Mouse (Mus musculus): ENCODE results near the gene Fam102b. TPM values are rescaled to one million over a fixed set of nuclear protein-coding genes. Genes with fewer than 3 reads are reported as not detected.

Fam102b gene
- polyA plus RNA-seq, 1 experiment from 2014 or later, result 9.4 TPM

DNA sequence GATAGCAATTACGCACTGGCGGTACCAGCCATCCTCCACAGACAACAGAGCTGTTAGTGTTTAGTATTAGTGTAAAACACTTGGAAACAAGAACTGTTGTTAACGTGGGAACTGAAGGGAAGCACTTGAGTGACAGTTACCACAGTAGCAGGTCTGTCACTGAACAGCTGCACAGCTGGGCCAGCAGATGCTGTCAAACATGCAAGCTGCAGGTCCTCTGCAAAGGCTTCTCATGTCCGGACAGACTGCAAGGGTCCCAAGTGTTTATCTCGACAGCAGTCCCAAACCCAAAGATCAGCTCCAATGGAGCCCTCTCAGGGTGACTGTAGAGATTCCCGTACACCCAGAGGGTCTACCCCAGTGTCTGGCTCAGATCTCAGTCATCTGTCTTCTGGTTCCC is 45.5 kb downstream of the Fam102b start:
- ATAC-seq (ENCODE audit: low FRiP score, low TSS enrichment) (no peak), DNase-seq (ENCODE audit: low spot score) (no peak)
- Histone ChIP-seq H3K27ac (replicated peaks) (no peak overlapping the region), H3K9me3 (ENCODE audit: control insufficient read depth, low read length) (no peaks in the 10 kb centered on the region), H3K4me3 (ENCODE audit: low read depth, low read length) (no peak overlapping the region), H3K9ac (ENCODE audit: low read length) (no peak overlapping the region), H3K4me1 (replicated peaks; ENCODE audit: control insufficient read depth, insufficient read depth) (no peaks in the 10 kb centered on the region), H3K4me2 (replicated peaks; ENCODE audit: low read depth) (no peak overlapping the region), H3K27me3 (ENCODE audit: control insufficient read depth, insufficient read depth, low read length) (no peaks in the 10 kb centered on the region), H3K36me3 (ENCODE audit: control insufficient read depth, insufficient read depth, low read length) (peaks cover 12% of the 10 kb centered on the region)
- 80% methylated on average over 6 of the region's 6 CpGs for WGBS
- TF ChIP-seq EP300 (optimal IDR thresholded peaks at IDR 0.05) (no peak), CTCF (IDR thresholded peaks at IDR 0.05; ENCODE audit: low read depth) (no peak)

DNA sequence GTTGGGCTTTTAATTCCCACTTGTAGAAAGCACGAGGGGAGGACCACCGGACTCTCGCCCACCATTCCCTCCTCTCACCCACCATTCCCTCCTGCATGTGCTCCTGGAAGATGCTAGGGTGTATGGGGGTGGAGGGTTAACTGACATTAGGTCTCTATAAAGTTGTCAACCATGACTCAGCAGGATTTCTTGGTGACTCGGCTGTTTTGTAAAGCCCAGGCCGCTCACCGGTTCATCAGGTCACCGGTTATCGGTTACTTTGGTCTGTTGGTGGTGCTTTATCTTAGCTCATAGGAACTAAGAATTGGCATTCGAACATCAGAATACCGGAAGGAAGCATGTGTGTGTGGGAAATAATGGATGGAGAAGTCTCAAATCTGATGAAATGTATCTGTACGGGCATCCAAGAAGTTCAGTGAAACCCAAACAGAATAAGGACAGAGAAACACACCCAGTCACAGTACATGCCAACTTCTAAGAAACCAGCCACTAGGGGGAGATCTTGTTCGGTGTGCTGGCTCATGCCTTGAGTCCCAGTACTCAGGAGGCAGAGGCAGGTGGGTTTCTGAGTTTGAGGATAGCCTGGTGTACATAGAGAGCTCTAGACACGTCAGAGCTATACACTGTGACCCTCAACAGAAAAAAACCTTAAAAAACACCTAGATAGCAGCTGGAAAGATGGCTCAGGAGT is 49.9 kb downstream of the Fam102b start:
- TF ChIP-seq EP300 (optimal IDR thresholded peaks at IDR 0.05) (no peak), CTCF (IDR thresholded peaks at IDR 0.05; ENCODE audit: low read depth) (peak; percentile 60)
- Histone ChIP-seq H3K9me3 (ENCODE audit: control insufficient read depth, low read length) (no peaks in the 10 kb centered on the region), H3K4me3 (ENCODE audit: low read depth, low read length) (no peak overlapping the region), H3K4me1 (replicated peaks; ENCODE audit: control insufficient read depth, insufficient read depth) (no peaks in the 10 kb centered on the region), H3K27me3 (ENCODE audit: control insufficient read depth, insufficient read depth, low read length) (no peaks in the 10 kb centered on the region), H3K27ac (replicated peaks) (no peak overlapping the region), H3K4me2 (replicated peaks; ENCODE audit: low read depth) (no peak overlapping the region), H3K9ac (ENCODE audit: low read length) (no peak overlapping the region), H3K36me3 (ENCODE audit: control insufficient read depth, insufficient read depth, low read length) (peaks cover 20% of the 10 kb centered on the region)
- ATAC-seq (ENCODE audit: low FRiP score, low TSS enrichment) (no peak), DNase-seq (ENCODE audit: low spot score) (no peak)
- 94% methylated on average over 13 of the region's 13 CpGs for WGBS

DNA sequence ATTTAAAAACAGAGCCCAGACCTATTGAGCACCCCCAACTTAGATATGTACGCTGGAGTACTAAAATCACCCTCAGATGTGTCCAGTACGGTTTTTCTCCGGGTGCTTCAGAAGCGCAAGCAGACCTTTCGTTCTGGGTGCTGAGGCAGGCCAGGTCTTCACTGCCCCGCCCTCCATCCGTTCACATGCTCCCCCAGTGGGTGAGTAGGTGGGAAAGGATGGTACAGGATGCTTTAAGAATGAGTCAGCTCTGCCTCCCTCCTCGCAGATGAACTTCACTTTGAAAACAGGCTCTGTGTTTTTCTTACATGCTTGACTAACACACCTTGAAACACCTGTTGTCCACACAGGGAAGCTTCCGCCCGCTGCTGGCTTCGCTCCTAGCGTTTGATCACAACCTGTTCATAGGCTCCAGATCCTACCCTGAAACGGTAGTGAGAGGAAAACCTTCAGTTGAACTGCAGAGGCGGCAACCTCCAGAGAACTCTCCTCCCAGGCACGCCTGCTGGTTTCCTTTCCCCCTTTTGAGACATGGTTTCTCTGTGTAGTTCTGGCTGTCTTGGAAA is 52.4 kb downstream of the Fam102b start:
- ATAC-seq (ENCODE audit: low FRiP score, low TSS enrichment) (no peak), DNase-seq (ENCODE audit: low spot score) (no peak)
- peaks cover 17% of the 10 kb centered on the region for H3K36me3 ChIP-seq (ENCODE audit: control insufficient read depth, insufficient read depth, low read length)
- H3K4me3 ChIP-seq (ENCODE audit: low read depth, low read length), result no peak overlapping the region
- no peaks in the 10 kb centered on the region for H3K9me3 ChIP-seq (ENCODE audit: control insufficient read depth, low read length)
- no peak overlapping the region for H3K9ac ChIP-seq (ENCODE audit: low read length)
- no peaks in the 10 kb centered on the region for H3K27me3 ChIP-seq (ENCODE audit: control insufficient read depth, insufficient read depth, low read length)
- 77% methylated on average over 15 of the region's 15 CpGs for WGBS
- no peak overlapping the region for H3K4me2 ChIP-seq (replicated peaks; ENCODE audit: low read depth)
- H3K4me1 ChIP-seq (replicated peaks; ENCODE audit: control insufficient read depth, insufficient read depth), result no peaks in the 10 kb centered on the region
- no peak overlapping the region for H3K27ac ChIP-seq (replicated peaks)
- TF ChIP-seq CTCF (IDR thresholded peaks at IDR 0.05; ENCODE audit: low read depth) (no peak), EP300 (optimal IDR thresholded peaks at IDR 0.05) (no peak)

DNA sequence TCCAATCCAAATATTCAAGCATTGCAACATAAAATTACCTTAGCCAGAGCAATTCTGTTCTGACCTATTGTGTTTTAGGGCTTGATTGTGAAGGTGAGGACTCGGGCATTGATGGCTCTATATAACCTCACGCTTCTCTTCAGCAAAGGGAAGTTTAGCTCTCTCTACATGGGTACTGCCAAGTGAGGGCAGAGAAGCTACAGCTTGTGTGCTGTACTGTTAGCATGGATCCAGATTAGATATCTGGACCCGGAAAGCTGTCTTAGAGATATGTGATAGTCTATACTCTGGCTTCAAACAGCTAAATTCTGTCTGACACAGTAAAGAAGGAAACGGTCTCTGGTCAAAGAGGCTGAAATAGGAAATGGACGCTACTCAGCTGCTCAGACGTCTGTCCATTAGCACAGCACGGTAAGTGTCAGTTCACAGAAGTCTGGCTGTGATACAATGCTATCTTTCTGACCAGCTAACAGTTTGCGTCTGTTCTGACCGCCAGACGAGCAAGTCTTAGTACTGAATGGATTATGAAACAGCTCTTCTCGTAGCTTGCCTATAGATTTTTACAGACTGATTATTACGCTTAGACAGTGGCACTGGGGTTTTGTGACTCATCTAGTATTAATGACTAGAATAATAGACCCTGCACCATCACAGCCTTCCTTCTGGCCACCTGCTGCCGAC is 53.3 kb downstream of the Fam102b start:
- no peak overlapping the region for H3K4me3 ChIP-seq (ENCODE audit: low read depth, low read length)
- no peak overlapping the region for H3K4me2 ChIP-seq (replicated peaks; ENCODE audit: low read depth)

DNA sequence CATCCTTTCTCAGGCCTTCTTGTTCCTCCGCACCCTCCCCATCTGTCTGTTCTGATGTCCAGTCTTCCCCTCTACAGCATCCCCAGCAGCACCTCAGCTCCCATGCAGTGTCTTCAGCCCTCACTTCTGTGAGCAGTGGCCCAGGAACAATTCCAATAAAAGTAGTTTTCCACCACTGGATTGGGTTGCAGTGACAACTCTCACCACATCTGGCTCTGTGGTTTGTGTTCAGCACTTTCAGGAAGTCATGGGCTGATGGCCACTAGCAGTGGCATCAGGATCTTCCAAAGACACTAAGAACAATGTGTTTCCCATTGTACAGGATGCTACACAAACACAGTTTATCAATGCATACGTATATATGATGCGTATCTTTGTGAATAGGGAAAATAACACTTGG is 61.4 kb downstream of the Fam102b start:
- Histone ChIP-seq H3K4me1 (replicated peaks; ENCODE audit: control insufficient read depth, insufficient read depth) (no peaks in the 10 kb centered on the region), H3K4me3 (ENCODE audit: low read depth, low read length) (no peak overlapping the region), H3K4me2 (replicated peaks; ENCODE audit: low read depth) (no peak overlapping the region), H3K36me3 (ENCODE audit: control insufficient read depth, insufficient read depth, low read length) (no peaks in the 10 kb centered on the region), H3K9me3 (ENCODE audit: control insufficient read depth, low read length) (no peaks in the 10 kb centered on the region), H3K9ac (ENCODE audit: low read length) (no peak overlapping the region), H3K27me3 (ENCODE audit: control insufficient read depth, insufficient read depth, low read length) (no peaks in the 10 kb centered on the region), H3K27ac (replicated peaks) (no peak overlapping the region)
- 95% methylated on average over 3 of the region's 3 CpGs for WGBS
- no peak for ATAC-seq (ENCODE audit: low FRiP score, low TSS enrichment)
- DNase-seq (ENCODE audit: low spot score), result no peak
- TF ChIP-seq CTCF (IDR thresholded peaks at IDR 0.05; ENCODE audit: low read depth) (no peak), EP300 (optimal IDR thresholded peaks at IDR 0.05) (no peak)

More for the DNA sequence above, 53.3 kb downstream of the Fam102b start:
- Histone ChIP-seq H3K9ac (ENCODE audit: low read length) (no peak overlapping the region), H3K27me3 (ENCODE audit: control insufficient read depth, insufficient read depth, low read length) (no peaks in the 10 kb centered on the region), H3K27ac (replicated peaks) (no peak overlapping the region), H3K4me1 (replicated peaks; ENCODE audit: control insufficient read depth, insufficient read depth) (no peaks in the 10 kb centered on the region), H3K9me3 (ENCODE audit: control insufficient read depth, low read length) (no peaks in the 10 kb centered on the region), H3K36me3 (ENCODE audit: control insufficient read depth, insufficient read depth, low read length) (peaks cover 15% of the 10 kb centered on the region)
- TF ChIP-seq CTCF (IDR thresholded peaks at IDR 0.05; ENCODE audit: low read depth), result no peak
- no peak for TF ChIP-seq EP300 (optimal IDR thresholded peaks at IDR 0.05)
- no peak for DNase-seq (ENCODE audit: low spot score)
- 83% methylated on average over 13 of the region's 13 CpGs for WGBS
- no peak for ATAC-seq (ENCODE audit: low FRiP score, low TSS enrichment)
